Mouse (Mus musculus): Measurements from ENCODE around the gene Amfr. TPM values are rescaled to one million over a fixed set of nuclear protein-coding genes. Genes with fewer than 3 reads are reported as not detected.

Amfr gene
- total and polyA plus RNA-seq, 3 experiments: 86.7 to 126 (median 102) TPM

GRCm38 (mm10) chr8:94029701-94030100 lies 17.1 kb upstream of the Amfr start:
- in situ Hi-C loops (cut with MboI; ENCODE audit: low pct_ligation_motif_present, low pct_unique_long_range_greater_than_20kb, low sequenced_read_pairs) (no loop called here), dilution Hi-C loops (cut with MboI; ENCODE audit: extremely low pct_ligation_motif_present, extremely low pct_unique_long_range_greater_than_20kb, low sequenced_read_pairs) (no loop called here)
- Histone ChIP-seq H3K36me3 (replicated peaks in 1 of 2; ENCODE audit: control insufficient read depth in 1 of 2, insufficient read depth in 1 of 2, low read length in 1 of 2) (peaks cover 49 to 72% of the 10 kb centered on the region in 2 experiments), H3K4me3 (replicated peaks in 1 of 3; ENCODE audit: low read depth in 2 of 3, low read length in 2 of 3, poor library complexity in 1 of 3) (no peak overlapping the region), H3K9ac (ENCODE audit: insufficient read depth, low read depth) (no peak overlapping the region), H3K27me3 (replicated peaks) (no peaks in the 10 kb centered on the region), H3K4me1 (ENCODE audit: control insufficient read depth in 1 of 2, insufficient read depth in 2 of 2) (peaks cover 5 to 24% of the 10 kb centered on the region in 2 experiments; a peak in 3 of 4 replicates), H3K9me3 (replicated peaks; ENCODE audit: low read length) (no peaks in the 10 kb centered on the region), H3K27ac (ENCODE audit: insufficient read depth, low read depth) (no peak overlapping the region), H3K79me2 (replicated peaks; ENCODE audit: control insufficient read depth, extremely low read depth, insufficient read depth, poor library complexity, severe bottlenecking) (peaks cover 41% of the 10 kb centered on the region), H3K4me2 (ENCODE audit: insufficient read depth, low read depth, poor library complexity, severe bottlenecking) (no peak overlapping the region)
- TF ChIP-seq SMC3 (IDR thresholded peaks at IDR 0.05; ENCODE audit: low read depth, low read length) (no peak), CHD2 (IDR thresholded peaks at IDR 0.05; ENCODE audit: low read length) (no peak)
- no peak for DNase-seq (ENCODE audit: extremely low read depth)

GRCm38 (mm10) chr8:94023916-94024315 lies 11.3 kb upstream of the Amfr start:
- H3K4me2 ChIP-seq (ENCODE audit: insufficient read depth, low read depth, poor library complexity, severe bottlenecking): no peak overlapping the region
- no peaks in the 10 kb centered on the region for H3K79me2 ChIP-seq (replicated peaks; ENCODE audit: control insufficient read depth, extremely low read depth, insufficient read depth, poor library complexity, severe bottlenecking)
- no peaks in the 10 kb centered on the region for H3K4me1 ChIP-seq (ENCODE audit: control insufficient read depth in 1 of 2, insufficient read depth in 2 of 2)
- H3K9me3 ChIP-seq (replicated peaks; ENCODE audit: low read length): no peaks in the 10 kb centered on the region
- H3K27me3 ChIP-seq (replicated peaks): no peaks in the 10 kb centered on the region
- dilution Hi-C loops (cut with MboI; ENCODE audit: extremely low pct_ligation_motif_present, extremely low pct_unique_long_range_greater_than_20kb, low sequenced_read_pairs): no loop called here
- no peak overlapping the region for H3K4me3 ChIP-seq (replicated peaks in 1 of 3; ENCODE audit: low read depth in 2 of 3, low read length in 2 of 3, poor library complexity in 1 of 3)
- DNase-seq (ENCODE audit: extremely low read depth): no peak
- in situ Hi-C loops (cut with MboI; ENCODE audit: low pct_ligation_motif_present, low pct_unique_long_range_greater_than_20kb, low sequenced_read_pairs): no loop called here
- H3K9ac ChIP-seq (ENCODE audit: insufficient read depth, low read depth): no peak overlapping the region
- peaks cover 72 to 83% of the 10 kb centered on the region in 2 experiments for H3K36me3 ChIP-seq (replicated peaks in 1 of 2; ENCODE audit: control insufficient read depth in 1 of 2, insufficient read depth in 1 of 2, low read length in 1 of 2)
- no peak overlapping the region for H3K27ac ChIP-seq (ENCODE audit: insufficient read depth, low read depth)
- no peak for TF ChIP-seq TCF12 (IDR thresholded peaks at IDR 0.05; ENCODE audit: low read depth, low read length)
- TF ChIP-seq ZNF384 (IDR thresholded peaks at IDR 0.05; ENCODE audit: low read depth, low read length): no peak
- TF ChIP-seq CTCF (conservative IDR thresholded peaks at IDR 0.05 in 1 of 2, IDR thresholded peaks at IDR 0.05 in 1 of 2; ENCODE audit: low read depth in 2 of 2, low read length in 2 of 2): no peak
- TF ChIP-seq SMC3 (IDR thresholded peaks at IDR 0.05; ENCODE audit: low read depth, low read length): no peak
- no peak for TF ChIP-seq NELFE (IDR thresholded peaks at IDR 0.05; ENCODE audit: low read depth, low read length)
- TF ChIP-seq POLR2AphosphoS2 (IDR thresholded peaks at IDR 0.05; ENCODE audit: low read depth, low read length): no peak
- no peak for TF ChIP-seq JUND (conservative IDR thresholded peaks at IDR 0.05; ENCODE audit: low read depth, low read length)
- no peak for TF ChIP-seq MAZ (IDR thresholded peaks at IDR 0.05; ENCODE audit: low read depth, low read length)
- no peak for TF ChIP-seq JUN (IDR thresholded peaks at IDR 0.05; ENCODE audit: insufficient read depth, low read depth, low read length)
- no peak for TF ChIP-seq NRF1 (IDR thresholded peaks at IDR 0.05; ENCODE audit: low read depth, low read length)
- TF ChIP-seq EP300 (IDR thresholded peaks at IDR 0.05; ENCODE audit: low read length): no peak
- TF ChIP-seq ETS1 (conservative IDR thresholded peaks at IDR 0.05; ENCODE audit: low read depth, low read length): no peak
- TF ChIP-seq PAX5 (IDR thresholded peaks at IDR 0.05; ENCODE audit: low read length): no peak
- no peak for TF ChIP-seq MYC (IDR thresholded peaks at IDR 0.05; ENCODE audit: low read depth, low read length)
- no peak for TF ChIP-seq TBP (conservative IDR thresholded peaks at IDR 0.05; ENCODE audit: low read depth, low read length)
- TF ChIP-seq CHD1 (IDR thresholded peaks at IDR 0.05; ENCODE audit: low read depth, low read length): no peak
- no peak for TF ChIP-seq MAX (IDR thresholded peaks at IDR 0.05; ENCODE audit: low read length)
- no peak for TF ChIP-seq USF1 (IDR thresholded peaks at IDR 0.05; ENCODE audit: low read depth, low read length)
